Mouse (Mus musculus): ENCODE measurements around the gene Rab37. TPM values are rescaled to one million over a fixed set of nuclear protein-coding genes. Genes with fewer than 3 reads are reported as not detected.

The Rab37 gene
- polyA plus RNA-seq, 1 experiment = 0.07 TPM

DNA sequence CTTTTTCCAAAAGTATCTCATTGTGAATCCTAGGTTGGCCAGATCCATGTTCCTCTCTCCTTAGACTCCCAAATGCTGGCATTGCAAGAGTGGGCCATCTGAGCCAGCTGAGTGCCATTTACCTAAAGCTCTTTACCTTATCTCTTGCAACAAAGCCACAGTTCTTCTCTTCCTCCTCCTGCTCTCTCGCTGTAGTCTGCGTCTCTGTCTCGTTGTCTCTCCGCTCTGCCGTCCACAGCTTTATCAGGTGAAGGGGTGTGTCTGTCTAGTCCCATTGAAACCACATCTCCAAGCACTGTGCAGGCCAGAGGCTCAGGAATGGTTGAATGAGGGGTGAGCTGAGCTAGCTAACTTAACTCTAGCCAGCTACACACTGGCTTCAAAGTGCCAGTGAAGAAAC, 104.7 kb downstream of the Rab37 start:
- Histone ChIP-seq H3K79me3 (ENCODE audit: low read depth) (no peaks in the 10 kb centered on the region), H3K79me2 (ENCODE audit: control insufficient read depth, insufficient read depth) (no peaks in the 10 kb centered on the region), H3K27me3 (ENCODE audit: control insufficient read depth, insufficient read depth, insufficient read length) (no peaks in the 10 kb centered on the region), H3K36me3 (ENCODE audit: control insufficient read depth, insufficient read depth) (no peaks in the 10 kb centered on the region), H3K4me3 (ENCODE audit: insufficient read depth, poor library complexity, severe bottlenecking) (no peak overlapping the region), H3ac (ENCODE audit: control insufficient read depth, insufficient read length, low read depth) (no peak overlapping the region)
- TF ChIP-seq MAX (IDR thresholded peaks at IDR 0.05) (no peak), MYOD1 (IDR thresholded peaks at IDR 0.05; ENCODE audit: control insufficient read depth, insufficient read length, low read depth) (no peak)

GRCm38 (mm10) chr11:115197558-115197957, 106.3 kb downstream of the Rab37 start:
- no peak overlapping the region for H3K4me3 ChIP-seq (ENCODE audit: insufficient read depth, poor library complexity, severe bottlenecking)
- H3K36me3 ChIP-seq (ENCODE audit: control insufficient read depth, insufficient read depth) = peaks cover 5% of the 10 kb centered on the region
- no peaks in the 10 kb centered on the region for H3K27me3 ChIP-seq (ENCODE audit: control insufficient read depth, insufficient read depth, insufficient read length)
- H3K79me3 ChIP-seq (ENCODE audit: low read depth) = no peaks in the 10 kb centered on the region
- H3ac ChIP-seq (ENCODE audit: control insufficient read depth, insufficient read length, low read depth) = no peak overlapping the region
- H3K79me2 ChIP-seq (ENCODE audit: control insufficient read depth, insufficient read depth) = no peaks in the 10 kb centered on the region
- TF ChIP-seq MAX (IDR thresholded peaks at IDR 0.05) (no peak), FOSL1 (IDR thresholded peaks at IDR 0.05; ENCODE audit: insufficient read depth, low read length, poor library complexity, severe bottlenecking) (no peak), CEBPB (IDR thresholded peaks at IDR 0.05; ENCODE audit: low read depth) (no peak), MYOG (IDR thresholded peaks at IDR 0.05; ENCODE audit: control insufficient read depth, extremely low read depth, insufficient read length) (no peak), MYOD1 (IDR thresholded peaks at IDR 0.05; ENCODE audit: control insufficient read depth, insufficient read length, low read depth) (no peak), USF1 (IDR thresholded peaks at IDR 0.05; ENCODE audit: low read depth) (no peak), CTCF (IDR thresholded peaks at IDR 0.05; ENCODE audit: control insufficient read depth, insufficient read depth, insufficient read length) (no peak)

GRCm38 (mm10) chr11:115198932-115199384, 107.7 kb downstream of the Rab37 start:
- Histone ChIP-seq H3K79me2 (ENCODE audit: control insufficient read depth, insufficient read depth) (no peaks in the 10 kb centered on the region), H3K79me3 (ENCODE audit: low read depth) (no peaks in the 10 kb centered on the region), H3K36me3 (ENCODE audit: control insufficient read depth, insufficient read depth) (peaks cover 10% of the 10 kb centered on the region), H3K27me3 (ENCODE audit: control insufficient read depth, insufficient read depth, insufficient read length) (no peaks in the 10 kb centered on the region), H3K4me3 (ENCODE audit: insufficient read depth, poor library complexity, severe bottlenecking) (no peak overlapping the region), H3ac (ENCODE audit: control insufficient read depth, insufficient read length, low read depth) (no peak overlapping the region)
- TF ChIP-seq FOSL1 (IDR thresholded peaks at IDR 0.05; ENCODE audit: insufficient read depth, low read length, poor library complexity, severe bottlenecking) = no peak
- TF ChIP-seq CEBPB (IDR thresholded peaks at IDR 0.05; ENCODE audit: low read depth) = no peak
- no peak for TF ChIP-seq MYOG (IDR thresholded peaks at IDR 0.05; ENCODE audit: control insufficient read depth, extremely low read depth, insufficient read length)
- no peak for TF ChIP-seq USF1 (IDR thresholded peaks at IDR 0.05; ENCODE audit: low read depth)
- no peak for TF ChIP-seq CTCF (IDR thresholded peaks at IDR 0.05; ENCODE audit: control insufficient read depth, insufficient read depth, insufficient read length)
- no peak for TF ChIP-seq MAX (IDR thresholded peaks at IDR 0.05)
- no peak for TF ChIP-seq MYOD1 (IDR thresholded peaks at IDR 0.05; ENCODE audit: control insufficient read depth, insufficient read length, low read depth)

DNA sequence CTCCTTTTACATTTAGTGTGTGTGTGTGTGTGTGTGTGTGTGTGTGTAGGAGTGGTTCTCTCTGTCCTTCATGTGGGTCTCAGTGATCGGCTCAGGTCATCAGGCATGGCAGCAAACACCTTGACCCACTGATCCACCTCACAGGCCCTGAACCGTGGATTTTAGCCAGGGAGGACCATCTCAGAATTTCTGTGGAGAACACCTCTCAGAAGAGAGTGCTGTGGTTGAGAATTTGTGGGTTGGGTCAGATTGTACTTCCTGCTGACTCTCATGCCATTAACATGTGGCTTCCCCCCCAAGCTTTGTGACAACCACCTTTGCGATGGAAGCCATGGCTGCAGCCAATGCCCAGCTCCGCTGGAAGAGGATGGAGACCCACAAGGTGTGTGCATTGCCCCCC, 109.3 kb downstream of the Rab37 start:
- Histone ChIP-seq H3K79me3 (ENCODE audit: low read depth) (no peaks in the 10 kb centered on the region), H3ac (ENCODE audit: control insufficient read depth, insufficient read length, low read depth) (no peak overlapping the region), H3K4me3 (ENCODE audit: insufficient read depth, poor library complexity, severe bottlenecking) (no peak overlapping the region), H3K36me3 (ENCODE audit: control insufficient read depth, insufficient read depth) (peaks cover 10% of the 10 kb centered on the region), H3K27me3 (ENCODE audit: control insufficient read depth, insufficient read depth, insufficient read length) (no peaks in the 10 kb centered on the region), H3K79me2 (ENCODE audit: control insufficient read depth, insufficient read depth) (no peaks in the 10 kb centered on the region)
- no peak for TF ChIP-seq CTCF (IDR thresholded peaks at IDR 0.05; ENCODE audit: control insufficient read depth, insufficient read depth, insufficient read length)

GRCm38 (mm10) chr11:115202316-115202715, 111.1 kb downstream of the Rab37 start:
- Histone ChIP-seq H3K79me3 (ENCODE audit: low read depth) (no peaks in the 10 kb centered on the region), H3K79me2 (ENCODE audit: control insufficient read depth, insufficient read depth) (no peaks in the 10 kb centered on the region), H3ac (ENCODE audit: control insufficient read depth, insufficient read length, low read depth) (no peak overlapping the region), H3K36me3 (ENCODE audit: control insufficient read depth, insufficient read depth) (peaks cover 10% of the 10 kb centered on the region), H3K27me3 (ENCODE audit: control insufficient read depth, insufficient read depth, insufficient read length) (no peaks in the 10 kb centered on the region), H3K4me3 (ENCODE audit: insufficient read depth, poor library complexity, severe bottlenecking) (no peak overlapping the region)
- TF ChIP-seq MYOG (IDR thresholded peaks at IDR 0.05; ENCODE audit: control insufficient read depth, extremely low read depth, insufficient read length) (no peak), CEBPB (IDR thresholded peaks at IDR 0.05; ENCODE audit: low read depth) (no peak), USF1 (IDR thresholded peaks at IDR 0.05; ENCODE audit: low read depth) (no peak), FOSL1 (IDR thresholded peaks at IDR 0.05; ENCODE audit: insufficient read depth, low read length, poor library complexity, severe bottlenecking) (no peak), MAX (IDR thresholded peaks at IDR 0.05) (no peak), CTCF (IDR thresholded peaks at IDR 0.05; ENCODE audit: control insufficient read depth, insufficient read depth, insufficient read length) (peak; percentile 94), MYOD1 (IDR thresholded peaks at IDR 0.05; ENCODE audit: control insufficient read depth, insufficient read length, low read depth) (no peak)

- H3K27me3 ChIP-seq (ENCODE audit: control insufficient read depth, insufficient read depth, insufficient read length) = no peaks in the 10 kb centered on the region
- H3K4me3 ChIP-seq (ENCODE audit: insufficient read depth, poor library complexity, severe bottlenecking) = no peak overlapping the region
- H3K79me2 ChIP-seq (ENCODE audit: control insufficient read depth, insufficient read depth) = no peaks in the 10 kb centered on the region
- H3K79me3 ChIP-seq (ENCODE audit: low read depth) = no peaks in the 10 kb centered on the region
- no peak for TF ChIP-seq FOSL1 (IDR thresholded peaks at IDR 0.05; ENCODE audit: insufficient read depth, low read length, poor library complexity, severe bottlenecking)
- no peak for TF ChIP-seq CTCF (IDR thresholded peaks at IDR 0.05; ENCODE audit: control insufficient read depth, insufficient read depth, insufficient read length)
- H3K36me3 ChIP-seq (ENCODE audit: control insufficient read depth, insufficient read depth) = peaks cover 10% of the 10 kb centered on the region
- no peak overlapping the region for H3ac ChIP-seq (ENCODE audit: control insufficient read depth, insufficient read length, low read depth)
These were observed 111.5 kb downstream of the Rab37 start for GRCm38 (mm10) chr11:115202756-115203155.
